Mouse (Mus musculus) spleen, adult 2 months (tissue): ENCODE results near the gene Zzef1. TPM values are rescaled to one million over a fixed set of nuclear protein-coding genes. Genes with fewer than 3 reads are reported as not detected.
A peak's percentile ranks its signal among the peaks of the same experiment; 100 is the strongest.

Source experiments
- DNase-seq, 2 experiments: peaks; one replicate each; pipeline versions ENCODE4 v3.0.0 to v3.0.0-alpha.2; 2012 to 2021; ENCODE audit warnings: low spot score in 2 of 2, low read depth in 1 of 2
- H3K27ac ChIP-seq: fragments of 200-500 bp; 2 replicates; pipeline ENCODE4 v1.5.1; 2012; ENCODE audit warnings: low read length, inconsistent platforms; ENCODE audit not compliant: insufficient read depth
- H3K27me3 ChIP-seq: fragments of 200-500 bp; 2 replicates; pipeline ENCODE4 v1.6.1; 2012; ENCODE audit warnings: mild to moderate bottlenecking, moderate library complexity, low read length, inconsistent platforms; ENCODE audit not compliant: control insufficient read depth, insufficient read depth
- H3K36me3 ChIP-seq: fragments of 200-500 bp; 2 replicates; pipeline ENCODE4 v1.6.1; 2012; ENCODE audit warnings: mild to moderate bottlenecking, low read length, inconsistent platforms; ENCODE audit not compliant: control insufficient read depth, insufficient read depth
- H3K4me1 ChIP-seq: fragments of 200-500 bp; 2 replicates; pipeline ENCODE4 v1.6.1; 2011; ENCODE audit warnings: inconsistent platforms; ENCODE audit not compliant: control insufficient read depth, insufficient read depth, insufficient read length
- H3K4me3 ChIP-seq: fragments of 200-500 bp; 2 replicates; pipeline ENCODE4 v1.5.1; 2011; ENCODE audit warnings: mild to moderate bottlenecking, inconsistent platforms; ENCODE audit not compliant: insufficient read depth, insufficient read length; ENCODE audit errors: extremely low read depth
- CTCF ChIP-seq: fragments of 200-500 bp; IDR thresholded peaks from 2 replicates; pipeline ENCODE4 v1.5.1; 2011; ENCODE audit warnings: mild to moderate bottlenecking, inconsistent platforms; ENCODE audit not compliant: insufficient read depth, insufficient read length, insufficient replicate concordance; ENCODE audit errors: extremely low read depth
- POLR2A ChIP-seq: fragments of 200-500 bp; IDR thresholded peaks from 2 replicates; pipeline ENCODE4 v1.6.1; 2011; ENCODE audit warnings: low read depth, low read length, inconsistent platforms
- WGBS: fragments of 180-500 bp; shearing (Covaris S2); methylation state at CpG from one replicate; pipeline ENCODE4 v1.1.7; 2018; 5-methylcytosine and 5-hydroxymethylcytosine counted together
- polyA plus RNA-seq: library from polyadenylated mRNA; depleted of rRNA; stranded (reverse); fragments of >200 nt; gene quantifications from 2 replicates; pipeline ENCODE4 v1.2.3, GENCODE M21; 2012

Zzef1 gene
- polyA plus RNA-seq, 1 experiment: 27.4 TPM

GRCm38 (mm10) chr11:72804586-72804985, 8.6 kb downstream of the Zzef1 start:
- Histone ChIP-seq H3K27ac (no peak overlapping the region), H3K4me1 (no peaks in the 10 kb centered on the region), H3K27me3 (no peaks in the 10 kb centered on the region), H3K36me3 (no peaks in the 10 kb centered on the region; the same call in 1 of the 2 replicates), H3K4me3 (no peak overlapping the region)
- no peak for TF ChIP-seq CTCF
- no peak for TF ChIP-seq POLR2A
- no peak for DNase-seq

DNA sequence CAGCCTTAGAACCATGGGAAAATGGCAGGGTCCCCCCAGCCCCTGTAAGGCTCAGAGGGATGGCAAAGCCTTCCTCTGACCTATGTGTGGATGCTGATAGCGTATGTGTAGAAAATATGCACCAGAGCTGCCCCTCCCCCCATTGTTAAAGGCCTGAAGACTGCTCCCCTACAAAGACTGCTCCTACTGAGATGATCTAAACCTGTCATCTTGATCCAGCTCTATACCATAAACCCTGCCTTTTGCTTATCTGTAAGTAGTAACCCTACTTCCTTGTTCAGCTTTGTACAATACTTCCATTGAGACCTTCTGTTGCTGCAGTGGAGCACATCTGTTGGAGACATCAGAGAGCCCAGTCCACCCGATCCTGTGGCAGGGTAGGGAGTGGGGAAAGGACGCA, 9.2 kb downstream of the Zzef1 start:
- H3K4me3 ChIP-seq: no peak overlapping the region
- WGBS: 88% methylated on average over 3 of the region's 3 CpGs
- H3K27ac ChIP-seq: no peak overlapping the region
- DNase-seq: no peak
- TF ChIP-seq POLR2A: no peak
- TF ChIP-seq CTCF: no peak
- H3K36me3 ChIP-seq: no peaks in the 10 kb centered on the region; the same call in 1 of the 2 replicates
- no peaks in the 10 kb centered on the region for H3K27me3 ChIP-seq
- H3K4me1 ChIP-seq: no peaks in the 10 kb centered on the region

DNA sequence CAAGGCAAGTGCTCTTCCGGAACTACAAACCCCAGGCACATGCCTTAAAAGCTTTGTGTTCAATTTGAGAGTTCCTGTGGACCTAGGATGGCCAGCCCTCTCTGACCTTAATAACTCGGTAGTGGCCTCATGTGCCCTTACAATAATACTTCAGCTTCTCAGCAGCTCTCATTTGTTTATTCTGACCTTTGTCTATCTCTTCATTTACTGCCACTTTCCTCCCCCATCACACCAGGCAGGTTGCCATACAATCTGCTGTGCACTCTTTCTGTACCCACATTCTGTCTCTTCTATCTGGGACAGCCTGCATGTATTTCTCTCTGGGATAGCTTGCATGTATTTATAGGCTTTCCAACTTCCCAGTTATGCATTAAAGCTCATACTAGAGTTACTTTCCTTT, 10.5 kb downstream of the Zzef1 start:
- no peak for DNase-seq
- WGBS: 79% methylated on average over 2 of the region's 2 CpGs
- Histone ChIP-seq H3K4me3 (no peak overlapping the region), H3K27ac (no peak overlapping the region), H3K4me1 (no peaks in the 10 kb centered on the region), H3K36me3 (no peaks in the 10 kb centered on the region; the same call in 1 of the 2 replicates), H3K27me3 (no peaks in the 10 kb centered on the region)
- TF ChIP-seq POLR2A: no peak
- TF ChIP-seq CTCF: no peak

GRCm38 (mm10) chr11:72807992-72808391, 12.0 kb downstream of the Zzef1 start:
- Histone ChIP-seq H3K4me1 (no peaks in the 10 kb centered on the region), H3K4me3 (no peak overlapping the region), H3K36me3 (no peaks in the 10 kb centered on the region; the same call in 1 of the 2 replicates), H3K27ac (no peak overlapping the region), H3K27me3 (no peaks in the 10 kb centered on the region)
- WGBS: 87% methylated on average over 4 of the region's 4 CpGs
- no peak for TF ChIP-seq CTCF
- TF ChIP-seq POLR2A: no peak
- DNase-seq: no peak

DNA sequence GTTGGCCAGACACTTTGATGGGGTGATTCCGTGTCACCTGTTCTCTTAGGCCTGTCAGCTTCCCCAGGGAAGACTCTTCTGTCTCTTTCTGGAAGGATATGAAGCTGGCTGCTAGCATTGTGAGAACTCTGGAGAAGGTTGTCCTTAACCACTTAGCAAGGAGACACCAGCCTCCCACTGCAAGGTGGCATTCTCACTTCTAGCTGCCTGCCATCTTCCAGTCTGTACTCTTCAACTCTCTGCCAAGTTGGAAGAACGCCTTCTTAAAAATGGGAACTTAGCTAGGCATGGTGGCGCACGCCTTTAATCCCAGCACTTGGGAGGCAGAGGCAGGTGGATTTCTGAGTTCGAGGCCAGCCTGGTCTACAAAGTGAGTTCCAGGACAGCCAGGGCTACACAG, 17.7 kb downstream of the Zzef1 start:
- Histone ChIP-seq H3K36me3 (peaks cover 3% of the 10 kb centered on the region), H3K27ac (no peak overlapping the region), H3K4me1 (no peaks in the 10 kb centered on the region), H3K27me3 (no peaks in the 10 kb centered on the region), H3K4me3 (no peak overlapping the region)
- no peak for TF ChIP-seq CTCF
- no peak for TF ChIP-seq POLR2A
- 97% methylated on average over 5 of the region's 5 CpGs for WGBS
- DNase-seq: no peak

- Histone ChIP-seq H3K27me3 (no peaks in the 10 kb centered on the region), H3K4me1 (no peaks in the 10 kb centered on the region), H3K36me3 (peaks cover 3% of the 10 kb centered on the region), H3K27ac (no peak overlapping the region), H3K4me3 (no peak overlapping the region)
- TF ChIP-seq POLR2A (no peak), CTCF (no peak)
- 90% methylated on average over 2 of the region's 2 CpGs for WGBS
- DNase-seq: peak in 1 of 2 experiments; percentile 7
These were observed 18.2 kb downstream of the Zzef1 start for GRCm38 (mm10) chr11:72814188-72814587.

DNA sequence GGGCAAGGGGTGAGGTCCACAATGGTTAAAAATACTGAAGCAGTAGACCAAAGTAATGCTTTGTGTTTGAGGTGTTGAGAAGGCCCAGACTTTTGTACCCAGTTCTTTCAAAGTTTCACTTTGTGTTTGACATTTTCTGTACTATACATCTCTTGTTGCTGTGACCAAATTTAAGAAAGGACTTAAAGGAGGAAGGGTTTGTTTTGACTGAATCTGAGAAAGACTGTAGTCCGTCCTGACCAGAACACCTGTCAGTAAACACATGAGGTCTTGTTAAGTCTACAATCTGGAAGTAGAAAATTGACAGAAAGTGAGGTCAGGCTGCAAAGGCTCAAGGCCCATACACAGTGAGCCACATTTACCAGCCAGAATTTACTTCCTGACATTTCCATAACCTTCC, 20.8 kb downstream of the Zzef1 start:
- WGBS: 89% methylated on average over 1 of the region's 1 CpGs
- Histone ChIP-seq H3K4me1 (no peaks in the 10 kb centered on the region), H3K27ac (no peak overlapping the region), H3K27me3 (no peaks in the 10 kb centered on the region), H3K36me3 (peaks cover 12% of the 10 kb centered on the region), H3K4me3 (no peak overlapping the region)
- TF ChIP-seq POLR2A: no peak
- TF ChIP-seq CTCF: no peak
- DNase-seq: no peak

DNA sequence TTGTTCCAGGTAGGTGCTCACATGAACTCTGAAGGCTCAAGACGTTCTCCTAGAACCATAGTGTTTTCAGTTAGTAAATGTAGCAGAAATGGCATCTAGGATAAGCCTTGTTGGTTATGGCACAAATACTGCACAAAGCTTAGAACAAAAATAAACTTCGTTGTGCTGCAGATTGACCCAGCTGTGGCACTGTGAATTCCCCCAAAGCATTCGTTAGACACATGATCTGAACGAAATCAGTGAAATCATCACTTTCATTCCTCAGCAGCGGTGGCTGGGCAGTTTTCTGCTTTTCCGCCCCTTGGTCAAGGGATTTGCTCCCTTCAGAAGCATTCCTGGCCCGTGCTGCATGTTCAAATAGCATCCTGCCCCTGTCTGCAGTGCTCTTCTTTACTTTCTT, 22.0 kb downstream of the Zzef1 start:
- Histone ChIP-seq H3K4me3 (no peak overlapping the region), H3K4me1 (no peaks in the 10 kb centered on the region), H3K27ac (no peak overlapping the region), H3K36me3 (peaks cover 15% of the 10 kb centered on the region), H3K27me3 (no peaks in the 10 kb centered on the region)
- no peak for DNase-seq
- 94% methylated on average over 7 of the region's 7 CpGs for WGBS
- TF ChIP-seq CTCF (no peak), POLR2A (no peak)
